Mouse (Mus musculus) Patski (cell line): ENCODE data around the gene Zfr2. TPM values are rescaled to one million over a fixed set of nuclear protein-coding genes. Genes with fewer than 3 reads are reported as not detected.

Experiments used
- ATAC-seq: fragments of 100-300 bp; one replicate; pipeline ENCODE4 v1.8.0; 2021
- CTCF ChIA-PET: fragments of 350-600 bp; sonication (Branson Sonifier 250); formaldehyde crosslinking; loops from one replicate; lab custom pipeline; 2022; ENCODE audit warnings: inconsistent platforms; lab: Charles Lee
- POLR2A ChIA-PET: fragments of 350-600 bp; sonication (Branson Sonifier 250); formaldehyde crosslinking; loops from one replicate; lab custom pipeline; 2022; ENCODE audit warnings: antibody characterized with exemption, inconsistent platforms; lab: Charles Lee
- DNase-seq: peaks from one replicate; pipeline ENCODE4 v3.0.0-alpha.2; 2011; ENCODE audit warnings: low read depth, low spot score
- H3K27me3 ChIP-seq: fragments of 371-371 bp; one replicate; pipeline ENCODE4 v1.5.1; 2021
- CTCF ChIP-seq: fragments of 100-300 bp; IDR thresholded peaks from one replicate; pipeline ENCODE4 v1.5.1; 2021
- in situ Hi-C: fragments of 300-500 bp; cut with MboI; formaldehyde crosslinking; loops from 3 replicates; pipeline ENCODE4 v1.11.1; 2018; ENCODE audit warnings: low pct_unique_long_range_greater_than_20kb, mixed read lengths
- polyA plus RNA-seq: library from polyadenylated mRNA; unstranded; gene quantifications from one replicate; pipeline ENCODE4 v1.2.3, GENCODE M21; 2021

Zfr2 gene
- polyA plus RNA-seq, 1 experiment from 2014 or later: 11.7 TPM

GRCm38 (mm10) chr10:81229735-81230437 lies 3.1 kb upstream of the Zfr2 start:
- ChIA-PET CTCF (no interaction called here), POLR2A (interaction anchor here (1.1 kb wide), 1 partner anchor 19 kb away, joined by 3 read pairs; no protein-coding TSS in a partner anchor)
- ATAC-seq: no peak
- no peak for TF ChIP-seq CTCF
- H3K27me3 ChIP-seq: peaks cover 2% of the 10 kb centered on the region
- in situ Hi-C loops: no loop called here
- no peak for DNase-seq

- POLR2A ChIA-PET: interaction anchor here (1.1 to 1.5 kb wide), 2 partner anchors 20 to 38 kb away, joined by 3 to 4 read pairs; no protein-coding TSS in a partner anchor
- DNase-seq (no peak), ATAC-seq (no peak)
- CTCF ChIA-PET: no interaction called here
- in situ Hi-C loops: no loop called here
- no peak for TF ChIP-seq CTCF
- H3K27me3 ChIP-seq: peaks cover 2% of the 10 kb centered on the region
Measured at GRCm38 (mm10) chr10:81230438-81231332, 2.3 kb upstream of the Zfr2 start, which contains the start of gene Atcay. Gene Atcay, minus strand, starts transcription at chr10:81230833.

- ATAC-seq: no peak
- DNase-seq: no peak
- peaks cover 2% of the 10 kb centered on the region for H3K27me3 ChIP-seq
- TF ChIP-seq CTCF: no peak
- ChIA-PET POLR2A (interaction anchor here (0.6 to 1.5 kb wide), 3 partner anchors 21 to 1091 kb away, joined by 3 to 5 read pairs (median 4); no protein-coding TSS in a partner anchor), CTCF (no interaction called here)
- in situ Hi-C loops: no loop called here
Measured at GRCm38 (mm10) chr10:81231436-81231835, 1.5 kb upstream of the Zfr2 start.

- DNase-seq (no peak), ATAC-seq (peak; percentile 6)
- in situ Hi-C loops: no loop called here
- CTCF ChIA-PET: no interaction called here
- no peaks in the 10 kb centered on the region for H3K27me3 ChIP-seq
- no peak for TF ChIP-seq CTCF
- POLR2A ChIA-PET: interaction anchor here (0.6 to 0.9 kb wide), 2 partner anchors 16 to 1534 kb away, joined by 3 to 7 read pairs; no protein-coding TSS in a partner anchor
Measured at GRCm38 (mm10) chr10:81233226-81233585, 251 bp downstream of the Zfr2 start.

- DNase-seq (no peak), ATAC-seq (no peak)
- CTCF ChIA-PET: interaction anchor here (1.5 to 1.8 kb wide), 3 partner anchors 10 to 58 kb away, joined by 4 to 8 read pairs (median 6); partner anchors contain the start of gene Pip5k1c
- POLR2A ChIA-PET: interaction anchor here (1.0 kb wide), 1 partner anchor 10 kb away, joined by 3 read pairs; no protein-coding TSS in a partner anchor
- TF ChIP-seq CTCF: no peak
- H3K27me3 ChIP-seq: no peaks in the 10 kb centered on the region
- in situ Hi-C loops: no loop called here
Measured at GRCm38 (mm10) chr10:81234206-81234605, 1.3 kb downstream of the Zfr2 start.

GRCm38 (mm10) chr10:81236471-81237268 lies 3.7 kb downstream of the Zfr2 start:
- ChIA-PET POLR2A (no interaction called here), CTCF (interaction anchor here (1.6 to 5.4 kb wide), 2 partner anchors 8 to 20 kb away, joined by 6 to 22 read pairs; no protein-coding TSS in a partner anchor)
- no peak for TF ChIP-seq CTCF
- ATAC-seq: no peak
- no peak for DNase-seq
- no peaks in the 10 kb centered on the region for H3K27me3 ChIP-seq
- in situ Hi-C loops: no loop called here

- no peak for TF ChIP-seq CTCF
- in situ Hi-C loops: no loop called here
- ChIA-PET POLR2A (no interaction called here), CTCF (interaction anchor here (5.4 kb wide), 1 partner anchor 22 kb away, joined by 22 read pairs; no protein-coding TSS in a partner anchor)
- H3K27me3 ChIP-seq: no peaks in the 10 kb centered on the region
- DNase-seq (no peak), ATAC-seq (no peak)
Measured at GRCm38 (mm10) chr10:81238618-81239017, 5.7 kb downstream of the Zfr2 start.

GRCm38 (mm10) chr10:81240876-81241275 lies 7.9 kb downstream of the Zfr2 start:
- in situ Hi-C loops: no loop called here
- CTCF ChIA-PET: interaction anchor here (0.8 to 5.4 kb wide), 9 partner anchors 9 to 79 kb away, joined by 3 to 22 read pairs (median 5); partner anchors contain the start of genes Matk and Pip5k1c
- DNase-seq (no peak), ATAC-seq (no peak)
- no peak for TF ChIP-seq CTCF
- no peaks in the 10 kb centered on the region for H3K27me3 ChIP-seq
- POLR2A ChIA-PET: interaction anchor here (0.6 kb wide), 1 partner anchor 24 kb away, joined by 3 read pairs; no protein-coding TSS in a partner anchor

GRCm38 (mm10) chr10:81242021-81242420 lies 9.1 kb downstream of the Zfr2 start:
- CTCF ChIA-PET: interaction anchor here (3.1 to 5.4 kb wide), 2 partner anchors 25 kb away, joined by 17 to 22 read pairs; no protein-coding TSS in a partner anchor
- no peak for TF ChIP-seq CTCF
- no peaks in the 10 kb centered on the region for H3K27me3 ChIP-seq
- no peak for DNase-seq
- ATAC-seq: no peak
- POLR2A ChIA-PET: no interaction called here
- in situ Hi-C loops: no loop called here
